Mouse (Mus musculus): ENCODE measurements around the gene Btd. TPM values are rescaled to one million over a fixed set of nuclear protein-coding genes. Genes with fewer than 3 reads are reported as not detected.

Btd gene
- total RNA-seq (2023), result 1 to 10 TPM; 6.8 to 8.5 TPM

DNA sequence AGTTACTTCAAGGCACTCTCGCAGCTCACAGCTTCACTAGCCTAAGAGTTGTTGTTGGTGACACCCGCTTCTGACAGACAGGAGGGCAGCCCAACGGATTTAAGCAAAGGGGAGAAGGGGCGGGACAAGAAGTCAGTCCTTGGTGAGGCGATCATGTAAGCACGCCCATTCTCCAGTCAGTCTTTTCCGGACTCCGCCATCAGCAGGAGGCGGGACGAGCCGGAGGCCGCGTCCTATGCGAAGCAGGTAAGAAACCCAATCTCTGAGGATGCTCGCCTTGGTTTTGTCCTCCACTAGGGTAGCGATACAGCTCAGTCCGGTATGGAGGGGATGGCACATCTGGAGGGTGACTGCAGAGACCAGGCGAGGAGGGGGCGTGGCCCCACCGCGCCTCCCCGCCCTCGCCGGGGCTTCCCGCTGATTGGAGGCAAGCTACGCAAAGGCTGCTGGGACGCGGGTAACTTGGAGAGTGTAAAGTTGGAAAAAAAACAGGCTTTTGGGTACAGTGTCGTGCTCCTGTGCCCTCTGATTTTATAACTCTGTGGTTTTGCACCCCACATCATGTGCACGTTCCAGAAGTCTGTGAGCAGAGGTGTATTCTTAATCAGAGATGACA, at the start of gene Btd, which contains the start of gene Hacl1:
Gene Btd (plus strand): TSS at position 139 of the 616 bp plus-strand sequence.
Gene Hacl1 (minus strand): TSS at position 397 of the 616 bp plus-strand sequence.

DNA sequence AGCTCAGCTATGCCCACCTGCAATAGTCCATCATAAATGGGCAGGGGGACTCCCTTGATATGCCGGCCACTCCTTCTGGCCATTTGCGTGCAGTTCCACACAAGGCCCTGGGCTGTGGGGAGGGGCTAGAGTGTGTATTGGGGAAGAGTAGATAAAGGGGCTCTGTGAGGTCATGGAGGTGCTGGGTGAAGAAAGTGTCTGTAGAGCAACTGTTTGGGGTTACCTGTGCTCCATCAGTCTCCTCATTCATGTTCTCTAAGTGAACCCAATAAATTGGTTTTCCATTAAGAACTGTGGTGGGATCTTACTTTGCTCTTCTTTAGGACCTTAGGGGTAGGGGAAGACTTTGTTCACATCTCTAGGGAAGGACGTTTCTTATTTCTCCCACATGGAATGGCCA, 49.6 kb upstream of the Btd start, which contains the start of gene Colq:
Gene Colq (minus strand): TSS at position 101 of the 400 bp plus-strand sequence.

DNA sequence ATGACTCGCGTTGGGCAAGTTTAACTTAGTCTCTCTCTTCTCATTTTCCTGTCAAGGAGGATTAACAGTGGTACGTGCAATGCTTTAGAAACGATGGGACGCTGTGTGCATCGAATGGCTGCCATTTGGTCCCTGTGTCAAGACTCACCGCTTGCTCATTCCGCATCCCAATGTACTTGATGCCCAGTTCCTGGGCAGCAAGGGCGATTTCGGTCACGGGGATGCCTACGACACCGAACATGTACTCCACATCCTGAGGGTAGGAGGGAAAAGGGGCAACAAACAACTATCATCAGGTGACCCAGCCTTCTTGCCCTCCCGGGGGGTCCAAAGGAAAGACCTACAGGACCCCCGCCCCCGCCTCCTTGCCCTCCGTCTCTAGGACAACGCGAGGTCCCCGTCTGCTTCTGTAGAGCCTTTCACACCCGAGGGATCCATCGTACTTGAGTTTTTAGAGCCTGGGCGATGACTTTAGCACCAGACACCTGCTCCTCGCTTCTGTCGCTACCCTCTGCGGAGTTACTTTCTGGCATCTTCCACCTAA, 410 bp upstream of the Btd start, which contains the start of gene Gm49387:
Gene Gm49387 (minus strand): TSS at position 533 of the 544 bp plus-strand sequence.

Other genes starting within 250 kb of the Btd start
- gene Sh3bp5, start 204.9 kb upstream of the Btd start, total RNA-seq (2023), result 10 to 100 TPM; 84.9 to 88.2 TPM
- 10 to 100 TPM; 24.2 to 27.3 TPM for gene Eaf1, start 146.6 kb upstream of the Btd start, total RNA-seq (2023)
- 10 to 100 TPM; 36.1 to 42.0 TPM for gene Mettl6, start 146.0 kb upstream of the Btd start, total RNA-seq (2023)
- gene Colq, start 49.7 kb upstream of the Btd start, total RNA-seq (2023), result under 1 TPM in 1 of 2 experiments, not detected in 1; 0.39 TPM
- under 1 TPM; 0.53 to 0.61 TPM for gene Gm49387, start 150 bp upstream of the Btd start, total RNA-seq (2023)
- 1 to 10 TPM; 7.7 to 9.4 TPM for gene Hacl1, start 258 bp downstream of the Btd start, total RNA-seq (2023)
- 10 to 100 TPM; 72.5 to 81.7 TPM for gene Ankrd28, start 189.6 kb downstream of the Btd start, total RNA-seq (2023)

Data from neutrophil, adult 83 days (primary cell).